Mouse (Mus musculus) embryonic facial prominence, embryonic 11.5 days (tissue): Measurements from ENCODE around the gene Napa. TPM values are rescaled to one million over a fixed set of nuclear protein-coding genes. Genes with fewer than 3 reads are reported as not detected.
A peak's percentile ranks its signal among the peaks of the same experiment; 100 is the strongest.

ENCODE experiments used
- ATAC-seq: fragments of 200-750 bp; cut with Nextera tagmentation; replicated peaks from 2 replicates; pipeline ENCODE4 v1.8.0; 2017; ENCODE audit warnings: low read depth; ENCODE audit not compliant: insufficient number of reproducible peaks, low FRiP score, low TSS enrichment
- DNase-seq: peaks from one replicate; pipeline ENCODE4 v3.0.0-alpha.2; 2015; ENCODE audit warnings: low spot score
- H3K27ac ChIP-seq: fragments of 300-500 bp; sonication (generic); replicated peaks from 2 replicates; pipeline ENCODE4 v1.5.1; 2014; ENCODE audit warnings: mild to moderate bottlenecking, low read depth, low read length, control low read depth
- H3K27me3 ChIP-seq: fragments of 300-500 bp; sonication (generic); 2 replicates; pipeline ENCODE4 v1.6.1; 2014; ENCODE audit warnings: mild to moderate bottlenecking, low read length, moderate library complexity, mixed read lengths; ENCODE audit not compliant: control insufficient read depth, insufficient read depth
- H3K36me3 ChIP-seq: fragments of 300-500 bp; sonication (generic); replicated peaks from 2 replicates; pipeline ENCODE4 v1.6.1; 2014; ENCODE audit warnings: low read depth, mild to moderate bottlenecking, low read length, moderate library complexity, mixed read lengths; ENCODE audit not compliant: control insufficient read depth, insufficient read depth
- H3K4me1 ChIP-seq: fragments of 300-500 bp; sonication (generic); 2 replicates; pipeline ENCODE4 v1.6.1; 2014; ENCODE audit warnings: low read length, mixed read lengths; ENCODE audit not compliant: control insufficient read depth, insufficient read depth
- H3K4me2 ChIP-seq: fragments of 300-500 bp; sonication (generic); 2 replicates; pipeline ENCODE4 v1.6.1; 2014; ENCODE audit warnings: low read depth, mild to moderate bottlenecking, control low read depth, low read length, moderate library complexity
- H3K4me3 ChIP-seq: fragments of 300-500 bp; sonication (generic); 2 replicates; pipeline ENCODE4 v1.5.1; 2014; ENCODE audit warnings: low read depth, low read length, control low read depth
- H3K9ac ChIP-seq: fragments of 300-500 bp; sonication (generic); replicated peaks from 2 replicates; pipeline ENCODE4 v1.6.1; 2014; ENCODE audit warnings: mild to moderate bottlenecking, control low read depth, low read length
- H3K9me3 ChIP-seq: fragments of 300-500 bp; sonication (generic); replicated peaks from 2 replicates; pipeline ENCODE4 v1.6.1; 2016; ENCODE audit warnings: mild to moderate bottlenecking, low read length, inconsistent platforms, mixed read lengths; ENCODE audit not compliant: control insufficient read depth
- WGBS: fragments of 180-500 bp; shearing (Covaris S2); extraction: QIAGEN DNeasy Blood & Tissue Kit; methylation state at CpG from one replicate; pipeline ENCODE4 v1.1.7; 2014; 5-methylcytosine and 5-hydroxymethylcytosine counted together
- polyA plus RNA-seq: library from polyadenylated mRNA; unstranded; fragments of >200 nt; fragmentation: Nextera tagmentation; extraction: Ambion mirVana; gene quantifications from 2 replicates; pipeline ENCODE4 v1.2.1, GENCODE M21; 2014

Gene Napa
- polyA plus RNA-seq, 1 experiment from 2014 or later = 147 TPM

DNA sequence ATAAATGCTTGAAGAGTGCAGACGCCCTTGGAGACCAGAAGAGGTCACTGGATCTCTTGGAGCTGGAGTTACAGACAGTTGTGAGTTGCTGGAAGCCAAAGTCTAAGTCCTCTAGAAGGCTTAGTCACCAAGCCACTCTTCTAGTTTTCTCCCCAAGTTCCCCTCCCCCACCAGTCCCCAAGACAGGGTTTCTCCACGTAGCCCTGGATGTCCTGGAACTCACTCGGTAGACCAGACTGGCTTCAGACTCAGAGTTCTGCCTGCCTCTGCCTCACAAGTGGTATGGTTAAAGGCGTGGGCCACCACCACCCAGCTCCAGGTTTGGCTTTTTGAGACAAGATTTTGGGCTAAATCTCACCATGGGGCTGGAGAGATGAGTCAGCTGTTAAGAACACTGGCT, 43.3 kb upstream of the Napa start:
- Histone ChIP-seq H3K4me2 (no peak overlapping the region), H3K4me3 (no peak overlapping the region), H3K27ac (no peak overlapping the region), H3K27me3 (no peaks in the 10 kb centered on the region), H3K36me3 (no peaks in the 10 kb centered on the region), H3K4me1 (0 out of 2 replicates have a peak, but pooled peaks cover 2% of the 10 kb centered on the region), H3K9ac (no peak overlapping the region), H3K9me3 (no peaks in the 10 kb centered on the region)
- 59% methylated on average over 4 of the region's 4 CpGs for WGBS
- DNase-seq (no peak), ATAC-seq (no peak)

GRCm38 (mm10) chr7:16055665-16056064, 42.6 kb upstream of the Napa start:
- WGBS = 90% methylated on average over 6 of the region's 6 CpGs
- Histone ChIP-seq H3K4me2 (no peak overlapping the region), H3K4me1 (0 out of 2 replicates have a peak, but pooled peaks cover 2% of the 10 kb centered on the region), H3K36me3 (no peaks in the 10 kb centered on the region), H3K9ac (no peak overlapping the region), H3K27me3 (no peaks in the 10 kb centered on the region), H3K4me3 (no peak overlapping the region), H3K27ac (no peak overlapping the region), H3K9me3 (no peaks in the 10 kb centered on the region)
- ATAC-seq (no peak), DNase-seq (no peak)

GRCm38 (mm10) chr7:16056459-16057135, 41.7 kb upstream of the Napa start:
- Histone ChIP-seq H3K36me3 (no peaks in the 10 kb centered on the region), H3K4me1 (0 out of 2 replicates have a peak, but pooled peaks cover 2% of the 10 kb centered on the region), H3K9ac (no peak overlapping the region), H3K27ac (no peak overlapping the region), H3K4me2 (no peak overlapping the region), H3K4me3 (no peak overlapping the region), H3K9me3 (0 out of 2 replicates have a peak, but pooled peaks cover 3% of the 10 kb centered on the region), H3K27me3 (peaks cover 2% of the 10 kb centered on the region; the same call in 1 of the 2 replicates)
- DNase-seq (peak; percentile 26), ATAC-seq (no peak)
- WGBS = 31% methylated on average over 5 of the region's 5 CpGs

DNA sequence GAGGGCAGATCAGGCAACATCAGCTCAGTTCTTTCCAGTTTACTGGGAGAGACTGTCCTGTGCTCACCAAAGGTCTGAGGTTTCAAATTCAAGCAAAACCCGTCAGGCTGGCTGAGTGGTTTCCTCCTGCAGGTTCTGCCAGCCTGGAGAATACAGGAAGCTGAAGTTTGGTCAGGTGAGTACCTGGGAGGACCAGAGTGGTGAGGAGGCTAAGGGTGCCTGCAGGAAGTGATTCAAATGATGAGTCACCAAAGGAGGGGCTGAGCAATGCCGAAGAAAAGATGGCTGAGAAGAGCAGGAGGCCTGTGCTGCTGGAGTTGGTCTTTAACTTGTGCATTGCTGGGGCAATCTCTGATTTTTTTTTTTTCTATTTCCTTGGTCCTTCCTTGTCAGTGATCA, 41.1 kb upstream of the Napa start:
- H3K9ac ChIP-seq = no peak overlapping the region

GRCm38 (mm10) chr7:16061219-16062098, 36.8 kb upstream of the Napa start, which contains the start of gene Zfp541:
Gene Zfp541, plus strand, starts transcription at chr7:16061814.
- no peak for ATAC-seq
- peak within 1 kb of the TSS; percentile 13; the same call in 1 of the 2 replicates for H3K4me2 ChIP-seq

More for the DNA sequence above, 41.1 kb upstream of the Napa start:
- DNase-seq (no peak), ATAC-seq (no peak)
- Histone ChIP-seq H3K9me3 (0 out of 2 replicates have a peak, but pooled peaks cover 3% of the 10 kb centered on the region), H3K27me3 (peaks cover 7% of the 10 kb centered on the region; the same call in 1 of the 2 replicates), H3K36me3 (no peaks in the 10 kb centered on the region), H3K4me1 (no peaks in the 10 kb centered on the region), H3K4me2 (no peak overlapping the region), H3K4me3 (no peak overlapping the region), H3K27ac (no peak overlapping the region)
- 72% methylated on average over 2 of the region's 2 CpGs for WGBS

DNA sequence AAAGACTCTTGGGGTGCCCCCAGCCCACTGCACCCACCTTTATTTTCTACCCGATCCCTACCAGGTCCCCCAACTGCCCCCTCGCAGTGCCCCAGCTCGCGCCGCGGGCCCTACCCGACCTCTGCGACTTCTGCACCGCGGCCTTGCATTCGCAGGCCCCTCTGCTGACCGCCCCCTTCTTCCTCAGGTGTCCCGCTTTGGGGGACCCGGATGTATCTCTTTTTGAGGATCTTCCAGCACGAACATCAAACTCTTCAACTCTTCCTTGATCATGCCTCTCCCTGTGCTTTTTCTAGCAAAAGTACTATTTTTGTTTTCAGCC, 36.2 kb upstream of the Napa start:
- DNase-seq (no peak), ATAC-seq (no peak)
- H3K9me3 ChIP-seq = 0 out of 2 replicates have a peak, but pooled peaks cover 3% of the 10 kb centered on the region
- peaks cover 9% of the 10 kb centered on the region; the same call in 1 of the 2 replicates for H3K27me3 ChIP-seq
- H3K4me3 ChIP-seq = no peak overlapping the region
- H3K4me1 ChIP-seq = no peaks in the 10 kb centered on the region
- H3K27ac ChIP-seq = no peak overlapping the region
- no peaks in the 10 kb centered on the region for H3K36me3 ChIP-seq
- no peak overlapping the region for H3K4me2 ChIP-seq
- WGBS = 80% methylated on average over 15 of the region's 15 CpGs
- H3K9ac ChIP-seq = no peak overlapping the region

More at GRCm38 (mm10) chr7:16061219-16062098, 36.8 kb upstream of the Napa start, which contains the start of gene Zfp541:
- H3K36me3 ChIP-seq = no peaks in the 10 kb centered on the region
- peak; percentile 5 for DNase-seq
- no peaks in the 10 kb centered on the region for H3K4me1 ChIP-seq
- H3K27ac ChIP-seq = no peak within 1 kb of the TSS
- H3K4me3 ChIP-seq = no peak within 1 kb of the TSS
- 0 out of 2 replicates have a peak, but pooled peaks cover 3% of the 10 kb centered on the region for H3K9me3 ChIP-seq
- no peak within 1 kb of the TSS for H3K9ac ChIP-seq
- H3K27me3 ChIP-seq = peaks cover 9% of the 10 kb centered on the region; the same call in 1 of the 2 replicates
- 52% methylated on average over 52 of the region's 80 CpGs for WGBS

DNA sequence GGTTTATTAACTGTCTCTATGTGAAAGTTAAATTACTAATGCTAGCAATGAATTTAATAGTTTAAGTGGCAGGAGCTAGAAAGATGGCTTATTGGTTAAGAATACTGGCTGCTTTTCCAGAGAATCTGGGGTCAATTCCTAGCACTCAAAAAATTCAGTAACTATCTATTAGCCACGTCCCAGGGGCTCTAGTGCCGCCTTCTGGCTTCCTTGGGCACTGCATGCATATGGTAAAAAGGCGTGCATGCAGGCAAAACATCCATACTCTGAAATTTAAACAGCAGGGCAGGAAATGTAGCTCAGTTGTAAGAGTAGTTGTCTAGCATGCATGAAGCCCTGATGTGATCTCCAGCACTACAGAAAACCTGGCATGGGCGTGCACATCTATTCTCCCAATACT, 34.8 kb upstream of the Napa start:
- H3K9ac ChIP-seq = no peak overlapping the region
- H3K4me3 ChIP-seq = no peak overlapping the region
- H3K36me3 ChIP-seq = no peaks in the 10 kb centered on the region
- no peak overlapping the region for H3K27ac ChIP-seq
- no peaks in the 10 kb centered on the region for H3K4me1 ChIP-seq
- DNase-seq = no peak
- 0 out of 2 replicates have a peak, but pooled peaks cover 3% of the 10 kb centered on the region for H3K9me3 ChIP-seq
- ATAC-seq = no peak
- no peak overlapping the region for H3K4me2 ChIP-seq
- WGBS = 36% methylated on average over 4 of the region's 4 CpGs
- peaks cover 9% of the 10 kb centered on the region; the same call in 1 of the 2 replicates for H3K27me3 ChIP-seq
